Mouse (Mus musculus): ENCODE measurements around the gene Nhp2.

DNA sequence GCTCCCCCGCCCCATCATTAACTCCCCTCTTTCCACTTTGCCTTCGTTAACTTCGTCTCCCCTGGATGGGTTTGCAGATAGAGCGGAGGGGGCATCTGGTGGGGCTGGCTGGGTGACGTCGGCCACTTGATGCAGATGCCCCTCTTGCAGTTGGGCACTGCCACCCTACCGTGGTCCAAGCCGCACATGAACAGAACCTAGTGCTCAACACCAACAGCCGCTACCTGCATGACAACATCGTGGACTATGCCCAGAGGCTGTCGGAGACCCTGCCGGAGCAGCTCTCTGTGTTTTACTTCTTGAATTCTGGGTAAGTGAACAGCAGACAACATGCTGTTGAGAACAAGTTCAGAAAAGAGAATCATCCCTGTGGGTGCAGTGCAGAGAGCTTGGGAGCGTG lies 33.1 kb upstream of the Nhp2 start:
- no peak for TF ChIP-seq CTCF (IDR thresholded peaks at IDR 0.05; ENCODE audit: borderline replicate concordance, insufficient read depth, low read length)
- TF ChIP-seq POLR2A (IDR thresholded peaks at IDR 0.05; ENCODE audit: low read depth, low read length) = no peak

Measured in embryonic fibroblast, embryonic 13.5 days (primary cell).